8 mouse cellular contexts compared by ENCODE assay signal in genomic region chr19:45300691-45301431, GRCm38 (mm10).
DNase-seq lines count a peak whose midpoint lies in the region; ATAC-seq and TF ChIP-seq lines count a peak whose summit lies in the region.

No protein-coding gene starts in this region.

- peak overlapping the region; percentile 54; the same call in 1 of the 2 replicates for H3K9ac ChIP-seq in kidney, embryonic 15.5 days
- no peak overlapping the region for H3K9ac ChIP-seq in liver, embryonic 14.5 days (replicated peaks)
- H3K9ac ChIP-seq in neural tube, embryonic 14.5 days (replicated peaks; ENCODE audit: low read depth, low read length) = peak overlapping the region; percentile 73

- H3K4me3 ChIP-seq in kidney, embryonic 15.5 days (replicated peaks) = peak overlapping the region; percentile 52
- H3K4me3 ChIP-seq in forebrain, embryonic 10.5 days = peak overlapping the region; percentile 68
- H3K4me3 ChIP-seq in liver, embryonic 14.5 days (ENCODE audit: insufficient read depth in 1 of 2, low read depth in 2 of 2, low read length in 2 of 2) = no peak overlapping the region; a peak in 1 of 4 replicates
- H3K4me3 ChIP-seq in neural tube, embryonic 14.5 days (ENCODE audit: low read depth, low read length) = peak overlapping the region; percentile 45

- no peak for TF ChIP-seq EP300 in liver, embryonic 14.5 days (IDR thresholded peaks at IDR 0.05; ENCODE audit: low read depth)

- H3K4me1 ChIP-seq in kidney, embryonic 15.5 days = peaks cover 33% of the 10 kb centered on the region
- peaks cover 53% of the 10 kb centered on the region for H3K4me1 ChIP-seq in forebrain, embryonic 10.5 days
- H3K4me1 ChIP-seq in liver, embryonic 14.5 days (replicated peaks; ENCODE audit: control insufficient read depth in 2 of 2, insufficient read depth in 2 of 2, low read length in 1 of 2) = no peaks in the 10 kb centered on the region
- peaks cover 25% of the 10 kb centered on the region for H3K4me1 ChIP-seq in neural tube, embryonic 14.5 days (ENCODE audit: control insufficient read depth, insufficient read depth, low read length)

- WGBS in kidney, embryonic 15.5 days = 6% methylated on average over 22 of the region's 22 CpGs
- 5% methylated on average over 22 of the region's 22 CpGs for WGBS in forebrain, embryonic 10.5 days
- WGBS in liver, embryonic 14.5 days (ENCODE audit: insufficient replicate concordance) = 5% methylated on average over 22 of the region's 22 CpGs
- WGBS in neural tube, embryonic 14.5 days = 4% methylated on average over 22 of the region's 22 CpGs

- ATAC-seq in kidney, embryonic 15.5 days (replicated peaks; ENCODE audit: low FRiP score) = 0 out of 2 replicates have a peak, but pooled peaks have one; percentile 34
- ATAC-seq in hematopoietic stem cell, adult 5-6 weeks (replicated peaks in 1 of 2; ENCODE audit: insufficient read depth in 1 of 2, low FRiP score in 2 of 2, low TSS enrichment in 1 of 2, low read depth in 1 of 2, poor library complexity in 2 of 2, severe bottlenecking in 2 of 2) = peak; percentile 37 to 81; a peak in 3 of 4 replicates
- no peak for ATAC-seq in liver, embryonic 14.5 days (ENCODE audit: insufficient read depth)
- peak; percentile 48 for ATAC-seq in neural tube, embryonic 14.5 days (ENCODE audit: low read depth)

- peaks cover 84% of the 10 kb centered on the region for H3K27me3 ChIP-seq in kidney, embryonic 15.5 days
- peaks cover 100% of the 10 kb centered on the region for H3K27me3 ChIP-seq in forebrain, embryonic 10.5 days (ENCODE audit: poor library complexity, severe bottlenecking)
- peaks cover 70% of the 10 kb centered on the region for H3K27me3 ChIP-seq in liver, embryonic 14.5 days (ENCODE audit: control insufficient read depth, insufficient read depth, low read length)
- no peaks in the 10 kb centered on the region for H3K27me3 ChIP-seq in neural tube, embryonic 14.5 days (ENCODE audit: control insufficient read depth, insufficient read depth, low read length)

- peak overlapping the region; percentile 93 for H3K4me2 ChIP-seq in kidney, embryonic 15.5 days
- H3K4me2 ChIP-seq in liver, embryonic 14.5 days (ENCODE audit: low read depth) = peak overlapping the region; percentile 56
- peak overlapping the region; percentile 94 for H3K4me2 ChIP-seq in neural tube, embryonic 14.5 days (ENCODE audit: low read depth, low read length)

- no peaks in the 10 kb centered on the region for H3K36me3 ChIP-seq in kidney, embryonic 15.5 days
- H3K36me3 ChIP-seq in forebrain, embryonic 10.5 days (replicated peaks) = no peaks in the 10 kb centered on the region
- H3K36me3 ChIP-seq in liver, embryonic 14.5 days (replicated peaks; ENCODE audit: control insufficient read depth, insufficient read depth, low read depth) = no peaks in the 10 kb centered on the region
- no peaks in the 10 kb centered on the region for H3K36me3 ChIP-seq in neural tube, embryonic 14.5 days (ENCODE audit: control insufficient read depth, insufficient read depth, low read length)

- no peaks in the 10 kb centered on the region for H3K9me3 ChIP-seq in kidney, embryonic 15.5 days (replicated peaks)
- H3K9me3 ChIP-seq in forebrain, embryonic 10.5 days = no peaks in the 10 kb centered on the region
- H3K9me3 ChIP-seq in liver, embryonic 14.5 days (ENCODE audit: control insufficient read depth, low read length) = no peaks in the 10 kb centered on the region
- no peaks in the 10 kb centered on the region for H3K9me3 ChIP-seq in neural tube, embryonic 14.5 days (ENCODE audit: control insufficient read depth, low read length)

- DNase-seq in kidney, adult 11 months = no peak
- peak; percentile 61 for DNase-seq in brain, adult 2 months (ENCODE audit: low read depth, low spot score)
- peak; percentile 69 for DNase-seq in forebrain, embryonic 10.5 days (ENCODE audit: extremely low spot score, low spot score)
- no peak for DNase-seq in liver, embryonic 14.5 days (ENCODE audit: low read depth in 3 of 3, low spot score in 3 of 3)
- no peak for DNase-seq in c-Kit-positive CD71-positive TER-119-positive erythroid progenitor cells, embryonic 14.5 days (ENCODE audit: low spot score)

- TF ChIP-seq CTCF in liver, embryonic 14.5 days (IDR thresholded peaks at IDR 0.05; ENCODE audit: low read depth) = peak; percentile 55

- H3K27ac ChIP-seq in kidney, embryonic 15.5 days = no peak overlapping the region
- peak overlapping the region; percentile 77 for H3K27ac ChIP-seq in forebrain, embryonic 10.5 days
- no peak overlapping the region for H3K27ac ChIP-seq in liver, embryonic 14.5 days
- peak overlapping the region; percentile 99 for H3K27ac ChIP-seq in neural tube, embryonic 14.5 days (ENCODE audit: low read depth, low read length)

Comparison
In these comparisons a context has a peak if more than half of its experiments do, and no peak if none do; other contexts are left out.
1. H3K27ac ChIP-seq: peak in forebrain, embryonic 10.5 days (single experiment) and neural tube, embryonic 14.5 days (single experiment); none in kidney, embryonic 15.5 days (single experiment) and liver, embryonic 14.5 days (single experiment).
2. H3K4me3 ChIP-seq: peak in kidney, embryonic 15.5 days (single experiment), forebrain, embryonic 10.5 days (single experiment) and neural tube, embryonic 14.5 days (single experiment); none in liver, embryonic 14.5 days (0 of 2).
3. DNase-seq: peak in brain, adult 2 months (single experiment) and forebrain, embryonic 10.5 days (single experiment); none in kidney, adult 11 months (single experiment), liver, embryonic 14.5 days (0 of 3) and c-Kit-positive CD71-positive TER-119-positive erythroid progenitor cells, embryonic 14.5 days (single experiment).
4. Peak in every context shown above with its lines, with median percentiles within 50 percentile points of each other: H3K4me2 ChIP-seq.